Mouse (Mus musculus): ENCODE data around the gene Olfr370. TPM values are rescaled to one million over a fixed set of nuclear protein-coding genes. Genes with fewer than 3 reads are reported as not detected.
"Not testable (repeated sequence)": the region's sequence is repeated elsewhere in the genome, so short reads cannot be mapped to it uniquely, and the experiment has no call there.

Gene Olfr370
- not detected for total RNA-seq (2021)

GRCm38 (mm10) chr8:83535736-83536135 lies at the start of gene Olfr370:
Olfr370 (plus strand) TSS chr8:83535780.
- DNase-seq = no peak
- intact Hi-C loops (cut with DNase I) = no loop called here

DNA sequence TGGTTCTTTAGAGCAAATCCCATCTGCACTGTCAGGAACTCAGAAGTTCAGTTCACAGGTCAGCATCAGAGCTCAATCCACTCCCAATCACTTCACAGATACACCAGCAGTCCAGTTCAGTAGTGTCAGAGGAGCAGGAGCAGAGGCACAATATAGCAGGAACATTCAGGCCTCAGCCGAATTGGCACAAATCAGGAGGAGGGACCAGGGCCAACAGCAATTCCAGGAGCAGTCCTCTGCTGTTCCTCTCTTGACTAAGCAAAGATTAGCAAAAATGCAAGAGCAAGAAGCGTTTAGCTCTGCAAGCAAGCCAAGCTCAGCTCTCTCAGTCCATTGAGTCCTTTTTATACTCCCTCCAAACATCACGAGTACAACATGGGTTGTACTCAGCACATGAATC lies 23.9 kb upstream of the Olfr370 start:
- DNase-seq = no peak
- intact Hi-C loops (cut with DNase I) = no loop called here

- no peak for DNase-seq
- intact Hi-C loops (cut with DNase I) = no loop called here
Measured at GRCm38 (mm10) chr8:83520432-83520831, 15.1 kb upstream of the Olfr370 start.

DNA sequence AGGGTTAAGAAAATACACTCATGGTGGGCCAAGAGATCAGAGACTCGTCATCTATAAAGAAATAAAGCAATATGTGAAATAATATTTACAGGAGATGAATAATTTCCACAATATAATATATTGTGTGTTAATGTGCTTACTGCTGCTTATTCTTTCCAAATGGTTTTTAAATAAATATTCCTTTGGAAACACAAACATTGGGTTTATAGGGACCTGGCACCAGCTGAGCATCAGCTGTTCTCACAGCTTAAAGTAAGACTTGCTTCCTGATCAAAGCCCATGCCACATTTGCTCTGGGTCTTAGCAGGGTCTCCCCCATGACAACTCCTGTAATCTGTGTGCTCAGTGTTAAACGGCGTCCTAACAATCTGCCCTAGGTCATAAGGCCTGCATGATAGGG lies 14.7 kb upstream of the Olfr370 start:
- intact Hi-C loops (cut with DNase I); DNase-seq: not testable (repeated sequence)

- no peak for DNase-seq
- intact Hi-C loops (cut with DNase I) = no loop called here
Measured at GRCm38 (mm10) chr8:83521310-83521709, 14.3 kb upstream of the Olfr370 start.

- intact Hi-C loops (cut with DNase I) = no loop called here
- no peak for DNase-seq
Measured at GRCm38 (mm10) chr8:83534802-83535201, 778 bp upstream of the Olfr370 start.

- intact Hi-C loops (cut with DNase I) = loop anchor here (10.0 kb wide), 1 partner anchor 228 kb away; the partner anchor contains the start of gene Elmod2
- DNase-seq = no peak
Measured at GRCm38 (mm10) chr8:83562669-83563068, 27.1 kb downstream of the Olfr370 start.

- DNase-seq = no peak
- intact Hi-C loops (cut with DNase I) = loop anchor here (10.0 kb wide), 1 partner anchor 228 kb away; the partner anchor contains the start of gene Elmod2
Measured at GRCm38 (mm10) chr8:83563246-83563645, 27.7 kb downstream of the Olfr370 start.

DNA sequence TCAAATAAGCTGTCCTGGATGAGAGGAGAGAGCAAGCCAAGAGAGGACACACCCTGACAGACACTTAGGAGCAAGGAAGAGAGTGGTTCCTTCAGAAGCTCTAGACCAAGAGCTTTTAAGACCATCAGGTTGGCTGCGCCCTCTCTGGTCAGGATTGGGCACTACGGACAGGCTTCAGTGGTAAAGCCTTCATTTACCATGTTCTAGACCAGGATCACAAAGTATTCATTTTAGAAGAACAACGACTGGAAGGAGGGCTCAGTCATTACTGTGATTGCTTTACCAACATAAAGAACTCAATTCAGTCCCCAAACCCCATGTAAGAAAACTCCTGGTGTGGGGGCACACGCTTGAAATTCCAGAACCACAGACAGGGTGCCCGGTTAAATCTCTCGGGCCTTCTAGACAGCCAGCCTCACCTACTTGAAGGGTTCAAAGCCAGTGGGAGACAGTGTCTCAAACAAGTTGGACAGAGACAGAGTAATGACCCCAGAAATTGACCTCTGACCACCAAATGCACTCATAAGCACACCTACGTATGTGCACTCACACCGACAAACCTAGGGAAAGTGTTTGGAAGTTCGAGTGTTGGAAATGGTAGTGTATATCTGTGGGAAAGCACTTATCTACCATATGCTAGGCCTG lies 30.3 kb downstream of the Olfr370 start:
- intact Hi-C loops (cut with DNase I) = loop anchor here (2.0 to 10.0 kb wide), 3 partner anchors 57 to 331 kb away; partner anchors contain the start of gene Elmod2
- DNase-seq = no peak

- DNase-seq = peak; percentile 98
- intact Hi-C loops (cut with DNase I) = loop anchor here (2.0 to 10.0 kb wide), 3 partner anchors 56 to 331 kb away; partner anchors contain the start of gene Elmod2
Measured at GRCm38 (mm10) chr8:83566469-83567395, 31.2 kb downstream of the Olfr370 start, which contains the start of gene Ndufb7. Ndufb7 (plus strand) TSS chr8:83566671.

GRCm38 (mm10) chr8:83567668-83568067 lies 32.1 kb downstream of the Olfr370 start:
- no peak for DNase-seq
- intact Hi-C loops (cut with DNase I) = loop anchor here (2.0 to 10.0 kb wide), 4 partner anchors 25 to 330 kb away; partner anchors contain the start of gene Elmod2

DNA sequence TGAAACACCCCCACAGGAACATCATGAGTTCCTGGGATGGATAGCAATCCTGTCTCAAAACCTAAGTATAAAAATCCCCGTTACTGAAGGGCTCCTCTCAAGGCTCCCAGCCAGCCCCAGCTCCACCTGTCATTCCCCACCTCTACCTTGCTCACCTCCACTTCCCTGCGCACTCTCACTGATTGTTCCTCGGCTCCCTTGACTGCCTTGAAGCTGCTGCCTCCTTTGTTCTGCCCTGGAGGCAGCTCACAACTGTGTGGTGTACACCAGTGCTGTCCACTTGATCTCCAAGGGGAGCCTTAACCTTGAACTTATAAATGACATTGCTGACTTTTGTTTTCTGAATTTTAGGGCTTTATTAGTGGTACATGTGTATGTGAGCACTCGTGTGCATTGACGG lies 32.5 kb downstream of the Olfr370 start:
- intact Hi-C loops (cut with DNase I) = loop anchor here (2.0 to 10.0 kb wide), 3 partner anchors 25 to 329 kb away; partner anchors contain the start of gene Elmod2
- no peak for DNase-seq

DNA sequence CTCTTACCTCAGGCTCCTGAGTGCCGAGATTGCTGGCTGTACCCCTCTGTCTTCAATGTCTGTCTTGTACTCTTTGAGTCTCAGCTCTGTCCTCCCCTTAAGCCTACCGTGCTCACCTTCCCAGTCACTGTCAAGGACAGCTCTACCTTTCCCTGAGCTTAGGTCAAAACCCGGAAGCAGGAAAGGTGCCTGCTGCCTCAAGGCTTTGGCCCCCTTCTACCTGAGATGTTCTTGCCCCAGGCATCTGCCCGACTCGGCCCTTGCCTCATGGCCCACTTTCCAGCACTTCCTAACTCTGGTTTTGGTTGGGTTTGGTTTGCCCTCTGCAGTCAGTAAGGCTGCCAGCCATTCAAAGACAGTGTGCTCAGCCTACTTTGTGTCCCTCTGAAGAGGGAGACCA lies 33.2 kb downstream of the Olfr370 start:
- DNase-seq = no peak
- intact Hi-C loops (cut with DNase I) = loop anchor here (2.0 to 10.0 kb wide), 3 partner anchors 24 to 329 kb away; partner anchors contain the start of gene Elmod2

- intact Hi-C loops (cut with DNase I) = loop anchor here (2.0 to 10.0 kb wide), 3 partner anchors 24 to 328 kb away; partner anchors contain the start of gene Elmod2
- no peak for DNase-seq
Measured at GRCm38 (mm10) chr8:83569165-83569564, 33.6 kb downstream of the Olfr370 start.

DNA sequence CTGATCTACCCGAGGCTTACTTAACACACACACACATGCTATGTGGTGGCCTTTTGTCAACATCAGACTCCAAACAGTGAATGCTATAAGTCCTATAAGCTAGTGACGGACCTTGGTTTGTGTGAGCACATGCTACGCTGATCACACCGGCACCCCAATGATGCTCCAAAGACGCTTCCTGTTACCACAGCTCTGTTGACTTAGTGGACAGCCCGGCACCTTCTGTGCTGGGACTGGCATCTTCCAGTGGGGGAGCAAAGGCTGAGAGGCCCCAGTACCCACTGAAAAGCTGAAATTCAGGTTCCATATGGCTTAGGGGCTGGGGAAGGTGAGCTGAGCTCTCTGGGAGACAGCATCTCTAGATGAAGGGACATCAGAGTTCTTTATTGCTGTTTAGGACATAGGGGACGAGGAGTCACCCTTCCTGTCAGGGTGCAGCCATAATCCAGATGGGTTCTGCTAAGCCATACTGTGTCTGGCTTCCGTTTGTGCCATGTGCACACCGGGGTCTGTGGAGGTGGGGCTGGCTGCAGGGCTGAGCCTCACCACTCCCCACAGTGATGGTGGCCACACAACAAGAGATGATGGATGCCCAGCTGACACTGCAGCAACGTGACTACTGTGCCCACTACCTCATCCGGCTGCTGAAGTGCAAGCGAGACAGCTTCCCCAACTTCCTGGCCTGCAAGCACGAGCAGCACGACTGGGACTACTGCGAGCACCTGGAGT lies 34.9 kb downstream of the Olfr370 start:
- intact Hi-C loops (cut with DNase I) = no loop called here
- no peak for DNase-seq

DNA sequence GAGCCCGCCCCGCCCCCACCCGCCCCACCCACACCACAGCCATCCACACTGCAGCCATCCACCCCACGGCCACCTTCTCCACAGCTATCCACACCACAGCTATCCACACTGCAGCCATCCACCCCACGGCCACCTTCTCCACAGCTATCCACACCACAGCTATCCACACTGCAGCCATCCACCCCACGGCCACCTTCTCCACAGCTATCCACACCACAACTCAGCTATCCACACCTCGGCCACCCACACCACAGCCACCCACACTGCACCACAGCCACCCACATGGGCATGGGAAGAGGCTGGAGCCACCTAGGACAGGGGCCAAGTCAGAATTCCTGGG lies 35.4 kb downstream of the Olfr370 start:
- DNase-seq; intact Hi-C loops (cut with DNase I): not testable (repeated sequence)

DNA sequence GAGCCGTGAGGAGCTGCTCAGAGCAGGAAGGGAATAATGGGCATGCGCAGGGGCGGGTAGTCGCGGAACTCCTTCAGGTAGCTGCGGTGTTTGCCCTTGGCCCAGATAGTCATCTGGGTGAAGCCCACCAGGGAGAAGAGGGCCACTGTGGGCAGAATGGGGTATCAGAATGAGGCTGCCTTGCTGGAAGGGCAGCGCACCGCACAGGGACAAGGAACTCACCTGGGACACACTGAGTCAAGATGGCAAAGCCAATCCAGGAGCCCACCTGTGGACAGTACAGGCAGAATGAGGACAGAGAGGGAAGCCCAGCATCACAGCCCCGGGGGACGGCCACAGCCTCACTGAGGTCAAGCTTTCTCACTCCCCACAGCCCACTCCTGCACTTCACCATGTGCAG lies 36.2 kb downstream of the Olfr370 start:
- no peak for DNase-seq
- intact Hi-C loops (cut with DNase I) = no loop called here

DNA sequence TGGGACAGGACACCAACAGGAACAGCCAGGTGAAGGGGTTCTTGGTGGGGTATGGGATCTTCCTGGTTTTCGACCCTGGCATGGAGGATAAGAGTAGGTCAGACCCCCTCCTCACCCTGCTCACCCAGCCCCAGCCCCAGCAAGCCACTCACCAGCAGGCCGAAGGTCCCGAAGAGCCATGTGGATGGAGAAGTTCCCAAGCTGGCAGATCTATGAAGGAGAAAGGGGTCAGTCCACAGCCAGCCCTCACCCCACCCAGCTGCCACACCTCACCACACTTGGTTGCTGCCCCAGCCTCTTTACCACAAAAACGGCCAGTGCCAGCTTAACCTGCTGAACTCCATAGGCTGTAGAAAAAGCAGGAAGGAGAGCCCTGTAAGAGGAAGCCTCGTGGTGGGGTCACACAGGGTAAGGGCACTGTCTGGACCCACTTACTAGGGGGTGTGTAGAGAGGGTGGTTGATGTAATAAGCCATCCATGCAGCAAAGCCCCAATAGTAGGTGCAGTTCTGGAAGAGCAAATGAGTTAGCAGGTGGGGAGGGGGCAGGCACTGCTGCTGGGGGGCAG lies 36.7 kb downstream of the Olfr370 start:
- intact Hi-C loops (cut with DNase I) = no loop called here
- DNase-seq = no peak

DNA sequence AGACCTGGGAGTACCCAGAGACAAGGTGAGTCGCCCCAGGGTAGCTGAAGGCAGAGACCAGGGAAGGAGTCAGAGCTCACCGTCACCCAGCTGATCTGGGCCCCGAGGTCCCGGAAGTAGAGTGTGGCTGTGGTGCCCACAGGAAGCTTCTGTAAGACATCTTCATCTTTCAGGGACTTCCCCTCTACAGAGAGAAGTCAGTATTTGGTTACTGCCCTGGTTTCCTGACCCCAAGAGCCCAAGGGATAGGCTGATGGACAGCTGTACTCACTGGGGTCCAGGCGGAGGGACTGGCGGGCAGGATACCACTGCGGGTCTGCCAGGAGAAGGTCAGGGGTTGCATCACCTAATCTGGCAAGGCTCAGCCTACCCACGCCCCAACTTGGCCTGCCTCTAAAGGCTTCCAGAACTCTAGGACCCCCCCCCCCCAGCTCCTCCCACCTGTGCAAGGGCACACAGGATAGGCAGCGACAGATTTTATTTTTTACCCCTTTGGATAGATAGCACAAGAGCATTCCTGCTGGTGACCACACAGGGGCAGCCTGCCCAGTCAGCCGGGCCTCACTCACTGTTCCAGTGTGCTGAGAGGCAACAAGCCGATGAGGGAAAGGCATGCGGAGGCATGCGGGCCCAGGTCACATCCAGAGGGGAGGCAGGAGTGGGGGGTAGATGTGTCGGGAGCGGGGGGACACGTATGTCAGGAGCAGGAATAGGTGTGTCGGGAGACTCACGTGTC lies 37.7 kb downstream of the Olfr370 start:
- intact Hi-C loops (cut with DNase I) = no loop called here
- DNase-seq = peak; percentile 43 to 54

Measured in heart, postnatal 36 days (tissue).